Mouse (Mus musculus) adrenal gland, postnatal 25 days (tissue): ENCODE results near the gene Dab1. TPM values are rescaled to one million over a fixed set of nuclear protein-coding genes. Genes with fewer than 3 reads are reported as not detected.

ENCODE experiments used
- DNase-seq: peaks from one replicate; pipeline ENCODE4 v3.0.0; 2021; ENCODE audit warnings: mixed read lengths
- total RNA-seq: library from RNA; stranded (reverse); gene quantifications from 2 replicates; pipeline ENCODE4 v1.2.3, GENCODE M21; 2021

Gene Dab1
- total RNA-seq, 1 experiment from 2014 or later: 1.0 TPM

DNA sequence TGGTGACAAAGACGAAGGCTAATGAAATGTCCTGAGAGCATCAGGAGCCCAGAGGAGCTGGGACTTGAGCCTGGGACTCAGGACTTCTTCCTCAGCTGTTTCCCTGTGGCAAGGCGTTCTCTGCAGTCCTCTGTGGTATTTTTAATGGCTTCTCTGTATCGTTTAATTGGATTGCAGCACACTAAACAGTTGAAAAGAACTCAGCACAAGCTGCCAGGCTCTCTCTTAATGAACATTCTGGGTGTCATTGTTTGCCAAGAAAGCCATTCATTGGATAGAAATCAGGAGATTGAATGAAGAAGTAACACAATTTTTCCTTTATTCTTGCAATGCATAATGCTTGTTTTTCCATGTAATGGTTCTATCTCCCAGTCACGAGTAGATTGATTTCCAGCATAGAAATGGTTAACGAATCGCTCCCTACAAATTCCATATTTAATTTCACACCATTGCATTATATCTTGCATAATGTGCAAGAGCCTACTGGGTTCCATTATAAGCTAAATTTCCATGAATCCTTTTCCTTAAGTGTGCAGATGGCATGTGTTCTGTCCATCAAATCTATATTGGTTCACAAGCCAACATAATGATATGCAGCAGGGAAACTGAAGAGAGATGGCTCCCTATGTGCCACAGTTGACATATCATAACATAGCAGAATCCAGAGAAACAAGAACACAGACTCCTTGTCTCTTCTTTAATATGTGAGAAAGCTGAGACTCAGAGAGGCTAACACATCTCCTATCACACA is 650.4 kb downstream of the Dab1 start:
- no peak for DNase-seq

DNA sequence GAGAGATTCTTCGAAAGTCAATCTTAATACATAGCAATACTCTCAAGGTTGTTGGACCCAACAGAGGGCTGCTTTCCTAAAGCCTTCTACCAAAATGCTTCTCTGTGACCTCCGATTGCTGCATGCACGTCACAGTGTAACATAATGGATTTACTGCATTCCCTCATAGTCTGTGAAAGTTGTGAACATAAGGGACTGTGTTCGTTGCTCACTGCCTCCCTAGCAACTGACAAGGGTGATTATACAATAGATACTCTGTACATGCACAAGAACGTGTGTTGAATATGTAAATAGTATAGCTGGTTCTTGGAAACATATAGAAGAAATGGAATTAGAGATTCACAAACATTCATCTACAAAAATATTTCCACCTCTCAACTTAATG is 651.0 kb downstream of the Dab1 start:
- no peak for DNase-seq

DNA sequence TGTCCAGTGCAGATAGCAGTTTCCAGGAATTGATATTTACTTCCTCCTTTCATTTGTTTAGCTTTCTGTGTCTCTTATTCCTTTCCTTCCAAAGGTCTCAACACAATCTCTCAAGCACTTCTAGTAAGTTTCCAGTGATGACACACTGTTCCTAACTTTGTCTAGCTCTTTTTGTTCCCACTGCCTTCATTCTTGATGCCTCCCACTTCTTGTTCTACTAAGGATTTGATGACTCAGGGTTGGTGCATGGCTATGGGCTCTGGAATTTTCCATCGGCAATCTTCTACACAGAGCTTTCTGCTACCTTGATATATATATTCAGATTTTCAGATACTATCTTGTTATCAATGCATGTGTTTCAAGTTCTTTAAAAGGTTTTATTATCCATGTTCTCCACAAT is 656.1 kb downstream of the Dab1 start:
- DNase-seq: no peak

DNA sequence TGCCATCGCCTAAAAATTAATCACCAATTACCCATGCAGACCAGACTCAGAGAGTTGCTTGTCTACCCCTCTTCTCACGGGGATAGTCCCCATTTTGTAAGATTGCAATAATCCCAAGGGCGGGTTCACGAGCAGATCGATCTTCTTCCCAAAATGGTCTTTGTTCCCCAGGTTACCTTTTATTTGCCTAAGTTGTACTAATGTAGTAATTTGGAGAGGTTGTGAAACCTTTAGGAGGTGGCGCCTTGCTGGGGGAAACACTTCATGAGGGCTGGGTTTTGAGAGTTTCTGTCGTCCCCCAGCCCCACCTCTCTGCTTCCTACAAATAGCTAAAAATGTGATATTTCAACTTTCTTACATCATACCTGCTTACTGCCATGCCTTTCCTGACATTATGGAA is 657.8 kb downstream of the Dab1 start:
- no peak for DNase-seq

DNA sequence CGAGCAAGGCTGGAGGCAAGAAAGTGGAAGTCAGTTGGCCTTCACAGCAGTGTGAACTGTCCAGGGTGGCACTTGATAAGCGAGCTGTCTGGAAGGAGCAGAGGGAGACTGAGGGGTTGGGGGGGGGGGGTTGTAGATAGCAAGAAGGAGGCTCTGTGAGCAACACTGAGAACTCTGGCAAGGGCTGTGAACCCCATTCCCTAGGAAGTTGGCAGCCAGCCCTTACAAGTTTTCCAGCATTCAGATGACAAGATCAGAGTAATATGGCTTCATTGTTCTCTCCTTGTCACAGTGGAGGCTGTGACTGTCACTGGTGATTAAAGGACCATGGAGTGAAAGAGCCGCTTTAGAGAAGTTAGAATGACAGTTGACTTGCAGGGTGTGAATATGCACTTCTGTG is 662.4 kb downstream of the Dab1 start:
- DNase-seq: no peak

DNA sequence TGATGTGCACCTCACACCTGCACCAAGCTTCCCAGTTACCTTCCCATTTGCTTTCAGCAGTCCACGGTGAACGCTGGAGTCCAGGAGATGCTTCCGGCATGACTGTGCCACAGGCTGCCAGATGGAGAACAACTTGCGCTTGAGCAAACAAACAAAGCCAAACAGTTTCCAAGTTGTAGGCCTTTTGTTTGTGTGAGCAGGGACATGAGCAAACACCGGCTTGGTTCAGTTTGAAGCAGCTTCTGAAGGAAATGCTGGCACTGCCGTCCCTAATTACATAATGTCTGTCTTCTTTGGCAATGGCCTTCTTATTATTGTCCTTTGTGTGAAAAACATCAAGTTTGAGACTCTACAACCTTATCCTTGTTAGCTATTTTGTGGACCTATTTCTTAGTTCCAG is 664.7 kb downstream of the Dab1 start:
- no peak for DNase-seq

DNA sequence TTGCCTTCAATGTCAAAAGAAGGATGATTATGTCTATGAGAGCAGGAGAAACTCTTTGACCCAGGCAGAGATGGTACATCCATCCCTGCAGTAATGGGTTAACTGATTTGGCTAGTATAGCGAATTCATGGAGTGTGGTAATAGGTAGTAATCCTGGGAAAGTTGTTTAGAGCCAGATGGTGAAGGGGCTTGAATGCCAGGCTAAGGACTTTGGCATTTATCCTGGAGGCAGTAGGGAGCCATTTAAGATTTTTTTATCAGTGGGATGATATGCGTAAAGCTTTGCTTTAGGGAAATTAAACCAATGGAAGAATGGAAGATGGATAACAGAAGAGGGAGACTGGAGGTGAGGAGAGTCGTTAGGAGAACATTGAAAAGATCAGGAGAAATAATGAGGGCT is 669.2 kb downstream of the Dab1 start:
- DNase-seq: no peak

DNA sequence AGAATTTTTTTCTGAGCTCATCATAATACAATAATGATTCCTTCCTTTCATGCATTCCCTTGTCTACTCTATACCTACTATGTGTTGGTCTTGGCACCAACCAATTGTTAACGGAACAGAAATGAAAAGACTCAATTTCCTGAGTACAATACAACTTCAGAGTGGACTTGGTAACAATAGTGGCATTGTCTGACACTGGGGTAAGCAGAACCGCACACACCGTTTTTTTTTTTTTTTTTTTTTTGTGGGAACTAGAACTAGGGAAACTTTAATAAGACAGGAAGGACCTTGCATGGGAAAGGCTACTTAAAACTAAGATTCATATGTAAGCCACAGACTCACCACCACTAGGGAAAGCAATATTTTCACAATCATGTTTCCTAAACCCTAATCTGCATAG is 682.6 kb downstream of the Dab1 start:
- no peak for DNase-seq

DNA sequence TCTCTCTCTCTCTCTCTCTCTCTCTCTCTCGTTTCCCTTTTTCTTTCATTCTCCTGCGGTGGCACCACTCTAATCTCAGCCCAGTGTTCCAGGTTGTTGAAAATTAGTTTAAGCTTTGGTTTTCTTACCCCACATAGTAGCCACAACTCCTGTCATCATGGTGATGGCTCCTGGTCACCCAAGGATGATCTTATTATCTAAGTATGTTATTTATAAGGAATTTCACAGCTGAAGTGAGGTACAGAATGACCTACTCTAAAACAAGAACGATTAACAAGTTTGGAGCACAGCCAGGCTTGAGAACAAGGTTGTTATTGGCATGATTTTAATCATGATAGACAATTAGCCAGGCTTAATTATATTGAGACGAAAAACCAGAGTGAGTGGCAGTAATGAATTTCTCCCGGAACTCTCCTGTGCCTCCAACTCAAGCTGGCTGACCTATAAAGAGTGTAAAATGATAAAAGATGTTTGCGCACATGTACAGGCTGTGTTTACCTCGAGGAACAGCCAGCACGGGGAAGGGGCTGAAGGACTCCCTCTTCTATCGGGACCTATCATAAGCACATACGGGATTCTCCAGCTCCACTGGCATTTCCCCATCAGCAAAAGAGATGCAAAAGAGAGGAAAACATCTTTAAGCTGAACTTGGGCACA is 684.0 kb downstream of the Dab1 start:
- no peak for DNase-seq

DNA sequence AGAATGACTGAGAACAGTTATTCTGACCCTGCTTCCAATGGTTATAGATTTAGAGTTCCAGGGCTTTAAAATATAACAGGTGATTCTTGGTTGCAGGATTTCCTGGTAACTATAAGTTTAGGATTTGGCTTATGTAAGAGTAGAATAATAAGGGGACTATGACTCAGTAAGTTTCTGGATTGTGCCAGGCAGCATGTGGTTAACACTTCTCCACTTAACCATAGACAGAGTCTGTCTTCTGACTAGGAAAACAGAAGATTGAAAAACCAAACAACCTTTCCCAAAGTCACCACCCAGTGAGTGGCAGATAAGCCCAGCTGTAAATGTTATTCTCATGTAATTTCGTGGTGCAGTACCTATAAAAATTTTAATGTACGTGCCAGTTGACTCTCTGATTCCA is 688.6 kb downstream of the Dab1 start:
- no peak for DNase-seq

DNA sequence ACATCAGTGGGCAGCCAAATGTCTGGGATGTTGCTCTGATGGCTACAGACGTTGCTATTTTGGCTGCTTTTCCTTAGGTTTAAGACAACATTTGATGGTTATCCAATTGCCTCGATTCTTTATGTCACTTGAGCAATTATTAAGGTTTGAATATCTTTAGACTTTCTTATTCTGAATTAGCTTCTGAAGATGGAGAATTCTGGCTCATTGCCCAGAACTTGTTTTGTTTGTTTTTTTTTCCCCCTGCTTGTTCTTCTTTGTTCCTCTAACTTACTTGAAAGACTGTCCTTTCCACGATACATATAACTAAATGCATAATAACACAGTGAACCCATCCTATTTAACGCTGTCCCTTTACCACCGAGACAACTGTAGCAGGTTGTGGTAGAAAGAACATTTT is 707.1 kb downstream of the Dab1 start:
- DNase-seq: no peak

DNA sequence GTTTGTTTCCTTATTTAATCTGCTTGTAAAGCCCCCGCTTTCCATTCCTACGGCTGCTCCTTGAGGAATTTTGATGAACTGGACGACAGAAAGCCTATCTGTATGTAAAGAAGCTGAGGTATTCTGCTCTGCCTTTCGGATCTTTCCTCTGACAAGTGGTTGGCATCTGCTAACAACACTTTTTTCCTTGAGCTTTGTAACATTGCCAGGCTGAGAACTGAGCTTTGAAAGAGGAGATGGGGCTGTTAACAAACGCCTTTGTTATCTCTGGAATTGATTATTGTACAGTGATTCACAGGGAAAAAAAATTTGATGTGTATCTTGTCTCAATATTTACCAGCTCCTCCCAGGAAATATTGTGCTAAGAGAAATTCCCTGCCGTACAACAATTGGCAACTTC is 712.7 kb downstream of the Dab1 start:
- no peak for DNase-seq

DNA sequence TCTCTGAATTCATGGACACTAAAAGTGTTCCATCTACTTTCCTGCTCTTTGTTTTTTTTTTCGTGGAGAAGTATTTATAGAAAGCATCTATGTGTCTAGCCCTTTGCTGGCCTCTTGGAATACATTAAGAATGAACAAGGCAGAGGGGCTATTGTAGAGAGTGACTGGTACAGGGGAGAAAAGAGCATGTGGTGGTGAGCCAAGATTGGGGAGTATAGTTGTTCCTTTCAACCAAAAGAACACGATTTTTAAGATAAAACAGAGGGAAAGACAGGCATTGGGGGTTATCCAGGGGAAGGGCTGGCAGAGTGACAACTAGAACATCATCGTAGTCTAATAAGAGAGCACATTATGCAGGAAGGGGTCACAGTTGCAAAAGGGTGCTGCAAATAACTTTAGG is 713.2 kb downstream of the Dab1 start:
- no peak for DNase-seq

DNA sequence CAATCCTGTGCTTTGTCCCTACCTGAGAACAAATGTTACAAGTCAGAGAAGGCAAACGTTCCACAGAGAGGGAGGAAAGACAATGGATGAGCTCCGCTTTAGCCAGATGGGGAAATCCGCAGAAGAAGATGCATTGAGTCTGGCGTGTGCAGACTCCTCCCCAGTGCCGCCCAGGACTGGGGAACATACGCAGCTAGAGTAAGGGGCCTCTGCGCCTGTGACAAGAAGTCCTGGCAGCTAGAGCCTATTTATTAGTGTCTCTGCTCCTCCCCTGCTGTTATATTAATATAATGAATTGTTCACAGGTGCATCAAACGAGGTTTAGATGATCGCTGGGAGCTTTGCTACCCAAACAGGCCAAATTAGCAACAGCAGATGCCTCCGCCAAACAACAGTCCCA is 718.1 kb downstream of the Dab1 start:
- DNase-seq: no peak

DNA sequence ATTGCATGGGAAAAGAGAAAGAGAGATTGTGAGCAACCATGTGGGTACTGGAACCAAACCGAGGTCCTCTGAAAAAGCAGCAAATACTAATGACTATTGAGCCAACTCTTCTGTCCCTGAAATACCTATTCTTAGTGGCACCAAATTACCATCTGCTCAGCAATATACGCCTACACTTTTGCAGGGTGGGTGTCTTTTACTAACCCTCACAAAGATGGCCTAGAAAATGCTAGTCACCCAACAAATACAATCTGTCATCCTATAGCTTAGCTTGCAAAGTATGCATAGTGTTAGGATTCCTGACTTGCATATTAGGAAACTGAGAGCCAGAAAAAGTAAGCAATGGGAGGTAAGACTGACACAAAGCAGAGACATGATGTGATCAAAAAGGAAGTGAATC is 719.2 kb downstream of the Dab1 start:
- DNase-seq: no peak

DNA sequence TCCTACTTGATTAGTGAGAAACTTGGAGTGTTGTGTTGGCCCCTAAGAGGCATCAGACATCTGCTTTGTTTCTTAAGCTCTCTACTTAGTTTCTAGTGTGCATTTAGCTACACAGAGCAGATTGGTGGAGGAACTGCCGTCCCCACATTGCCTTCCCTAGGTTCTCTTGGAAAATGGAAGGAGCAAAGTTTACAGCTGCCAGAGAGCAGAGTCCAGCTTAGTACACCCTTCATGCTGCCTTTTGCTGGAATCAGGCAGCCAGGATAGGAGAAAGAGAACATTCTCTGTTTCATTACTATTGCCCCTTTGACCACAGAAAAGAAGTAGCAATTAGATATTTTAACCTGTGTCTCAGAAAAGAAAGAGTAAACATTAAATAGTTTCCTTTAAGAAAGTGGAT is 742.2 kb downstream of the Dab1 start:
- no peak for DNase-seq

DNA sequence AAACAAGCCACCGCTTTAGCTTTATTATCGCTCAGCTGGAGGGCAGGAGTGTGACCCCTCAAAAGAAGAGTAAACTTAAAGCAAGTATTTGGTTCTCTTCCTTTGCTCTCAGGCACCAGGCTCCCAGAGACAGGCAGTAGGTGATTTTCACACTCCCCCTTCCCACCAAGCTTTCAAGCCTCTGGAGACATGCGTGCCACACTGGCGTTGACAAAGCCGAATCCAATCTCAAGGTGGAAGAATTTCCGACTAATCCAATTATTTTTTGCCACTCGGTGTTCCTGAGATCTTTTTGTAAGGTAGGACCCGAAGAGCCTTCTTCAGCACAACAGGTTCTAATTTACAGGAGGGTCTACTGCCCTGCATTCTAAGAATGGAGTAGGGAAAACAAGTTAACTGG is 747.3 kb downstream of the Dab1 start:
- DNase-seq: no peak

DNA sequence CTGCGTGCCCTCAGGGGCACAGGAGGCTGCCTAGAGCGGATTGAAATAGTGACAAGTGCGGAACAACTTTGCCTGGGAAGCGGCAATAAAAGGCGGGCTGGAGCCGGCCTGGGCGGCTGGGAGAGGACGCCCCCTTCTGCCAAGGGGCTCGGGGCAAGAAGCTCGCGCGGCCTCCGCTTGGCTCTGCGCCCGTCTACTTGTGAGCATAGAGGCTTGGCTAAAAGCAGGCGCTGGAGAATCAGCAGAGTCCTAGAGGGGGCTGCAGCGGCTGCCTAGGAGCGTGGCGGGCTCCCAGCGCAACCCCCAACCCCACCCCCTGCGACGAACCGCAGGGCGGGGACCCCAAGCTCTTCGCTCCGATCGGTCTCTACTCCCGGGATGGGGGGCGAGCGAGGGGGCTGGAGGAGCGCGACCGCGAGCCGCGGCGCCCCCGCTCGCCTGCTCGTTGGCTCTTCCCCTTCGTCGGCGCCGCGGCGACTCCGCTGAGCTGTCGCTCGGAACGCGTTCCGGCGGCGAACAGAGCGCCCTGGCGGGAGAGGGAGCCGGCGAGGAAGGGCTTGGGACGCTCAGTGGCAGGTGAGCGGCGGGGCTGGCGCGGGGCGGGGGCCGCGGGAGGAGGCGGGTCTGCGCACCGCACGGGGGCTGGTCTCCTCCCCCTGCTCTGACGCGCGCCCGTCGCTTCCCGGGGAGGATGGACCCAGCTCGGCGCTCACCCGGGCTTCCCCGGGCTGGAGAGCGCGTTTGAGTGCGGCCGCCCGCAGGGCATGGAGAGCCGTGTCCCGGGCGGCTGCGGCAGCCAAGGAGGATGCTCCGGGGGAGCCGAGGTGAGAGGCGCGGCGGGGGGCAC is 748.0 kb downstream of the Dab1 start:
- DNase-seq: peak; percentile 68

DNA sequence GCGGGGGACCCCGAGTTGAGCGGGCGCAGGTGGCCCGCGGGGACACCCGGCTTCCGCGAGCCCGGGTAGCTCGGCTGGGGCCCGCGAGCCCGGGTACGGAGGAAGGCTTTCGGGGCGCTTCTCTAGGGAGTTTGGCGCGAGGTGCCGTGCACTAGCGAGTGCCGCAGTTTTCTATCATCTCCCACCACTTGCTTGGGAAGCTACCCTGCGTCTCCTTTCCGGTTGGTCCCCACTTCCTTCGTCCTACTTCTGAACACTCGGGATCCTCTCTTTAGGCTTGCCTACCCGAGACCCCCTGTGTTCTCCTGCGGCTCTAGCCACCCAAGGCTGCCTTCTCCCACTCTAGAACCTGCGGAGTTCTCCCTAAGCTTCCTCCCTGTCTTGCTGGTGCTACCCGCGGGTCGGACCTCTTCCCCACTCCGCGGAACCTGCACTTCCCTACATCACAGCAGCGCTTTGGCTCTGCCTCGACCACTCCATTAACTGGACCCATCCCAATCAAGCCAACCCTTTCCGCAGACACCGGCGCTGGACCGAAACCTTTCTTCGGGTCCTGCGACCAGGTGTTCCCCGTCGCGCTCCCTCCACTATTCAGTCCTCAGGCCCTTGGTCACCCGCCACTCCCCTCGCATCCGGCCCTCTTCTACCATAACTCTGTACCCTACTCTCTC is 748.7 kb downstream of the Dab1 start:
- peak; percentile 2 for DNase-seq

DNA sequence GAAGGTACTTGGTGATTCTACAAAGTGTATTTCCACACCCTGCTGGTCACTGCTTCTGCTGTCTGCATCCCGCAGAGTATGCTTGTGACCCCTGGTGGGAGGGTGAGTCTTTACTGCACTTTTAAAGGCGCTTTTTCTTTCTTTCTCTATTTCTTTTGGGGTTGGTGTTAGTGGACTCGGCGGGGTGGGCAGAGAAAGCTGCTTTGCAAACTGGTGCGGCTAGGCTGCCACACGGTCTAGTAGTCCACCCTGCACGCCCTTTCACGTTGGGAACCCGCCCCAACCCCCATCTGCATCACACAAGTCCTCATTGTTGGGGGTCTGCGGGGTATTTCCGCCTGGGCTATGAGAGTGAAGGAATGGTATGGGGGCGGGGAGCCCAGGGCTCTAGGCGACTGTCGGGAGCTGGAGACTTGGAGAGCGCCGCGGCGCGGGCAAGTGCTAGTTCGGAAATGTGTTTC is 749.4 kb downstream of the Dab1 start:
- peak; percentile 5 for DNase-seq

DNA sequence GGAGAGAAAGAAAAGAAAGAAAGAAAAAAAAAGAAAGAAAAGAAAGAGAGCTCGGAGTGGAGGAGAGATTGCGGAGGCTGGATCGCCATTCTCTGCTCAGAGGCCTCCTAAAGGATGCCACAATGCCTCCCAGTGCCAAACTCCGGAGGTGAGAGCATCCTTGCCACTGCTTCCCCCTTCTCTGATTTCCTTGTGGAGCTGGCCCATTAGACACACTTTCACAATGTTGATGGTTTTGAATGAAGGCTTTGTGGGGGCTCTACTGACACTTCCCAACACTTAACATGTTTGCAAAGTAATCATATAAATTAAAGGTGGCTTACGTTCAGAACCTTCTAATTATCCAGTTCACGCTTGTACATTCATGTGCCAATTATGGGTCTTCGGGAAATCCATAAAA is 749.9 kb downstream of the Dab1 start:
- DNase-seq: no peak

DNA sequence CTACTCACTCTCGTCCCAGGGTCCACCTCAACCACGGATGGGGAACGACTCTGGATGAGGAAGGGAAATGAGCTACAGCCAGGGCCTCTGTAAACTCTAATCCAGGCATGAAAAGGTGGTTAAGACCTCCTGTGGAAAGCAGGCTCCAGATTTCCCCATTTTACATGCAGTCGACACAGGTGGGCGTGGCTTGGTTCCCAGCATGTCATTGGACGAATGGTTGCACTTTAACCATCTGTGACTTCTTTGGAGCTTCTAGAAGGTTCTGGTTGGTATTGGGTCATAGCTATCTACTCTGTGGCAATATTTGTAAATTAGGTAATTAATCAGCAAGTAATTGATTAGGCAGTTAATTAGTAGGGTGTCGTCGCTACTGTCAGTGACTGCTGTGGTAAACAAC is 752.0 kb downstream of the Dab1 start:
- DNase-seq: no peak

DNA sequence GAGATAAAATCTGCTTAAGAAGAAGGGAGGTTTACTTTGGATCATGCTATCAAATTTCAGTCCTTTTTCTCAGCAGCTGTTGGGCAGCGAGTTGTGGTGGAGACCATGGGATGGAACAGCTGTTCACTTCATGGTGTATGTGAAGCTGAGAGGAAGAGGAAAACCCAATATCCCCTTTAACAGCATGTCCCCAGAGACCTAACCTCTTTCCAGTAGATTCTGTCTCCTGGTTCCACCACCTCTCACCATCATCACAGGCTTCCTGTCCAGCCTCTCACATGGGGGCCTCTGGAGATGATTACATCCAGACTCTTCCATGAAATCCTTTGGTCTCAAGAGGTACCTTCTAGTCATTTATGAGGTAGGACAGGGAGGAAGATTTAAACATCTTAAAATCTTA is 755.0 kb downstream of the Dab1 start:
- no peak for DNase-seq
